Mouse (Mus musculus) cortical plate, adult 2 months (tissue): ENCODE measurements around the gene Ntn3. TPM values are rescaled to one million over a fixed set of nuclear protein-coding genes. Genes with fewer than 3 reads are reported as not detected.

Experiments
- H3K27ac ChIP-seq: fragments of 200-500 bp; 2 replicates; pipeline ENCODE4 v1.5.1; 2012; ENCODE audit warnings: low read length, control low read depth, inconsistent platforms; ENCODE audit not compliant: insufficient read depth
- H3K4me1 ChIP-seq: fragments of 200-500 bp; 2 replicates; pipeline ENCODE4 v1.6.1; 2011; ENCODE audit warnings: low read length; ENCODE audit not compliant: control insufficient read depth, insufficient read depth
- H3K4me3 ChIP-seq: fragments of 200-500 bp; 2 replicates; pipeline ENCODE4 v1.5.1; 2011; ENCODE audit warnings: mild to moderate bottlenecking, low read length, control low read depth; ENCODE audit not compliant: insufficient read depth
- CTCF ChIP-seq: fragments of 200-500 bp; IDR thresholded peaks from 2 replicates; pipeline ENCODE4 v1.5.1; 2011; ENCODE audit warnings: mild to moderate bottlenecking, control low read depth, low read length; ENCODE audit not compliant: insufficient read depth; ENCODE audit errors: extremely low read depth
- POLR2A ChIP-seq: fragments of 200-500 bp; IDR thresholded peaks from 2 replicates; pipeline ENCODE4 v1.6.1; 2011; ENCODE audit warnings: mild to moderate bottlenecking, low read length, control low read depth; ENCODE audit not compliant: insufficient read depth; ENCODE audit errors: extremely low read depth
- polyA plus RNA-seq: library from polyadenylated mRNA; depleted of rRNA; stranded (reverse); fragments of >200 nt; gene quantifications from 2 replicates; pipeline ENCODE4 v1.2.3, GENCODE M21; 2012; rRNA removed

Gene Ntn3
- polyA plus RNA-seq = 5.5 and 6.8 TPM in 2 replicates

DNA sequence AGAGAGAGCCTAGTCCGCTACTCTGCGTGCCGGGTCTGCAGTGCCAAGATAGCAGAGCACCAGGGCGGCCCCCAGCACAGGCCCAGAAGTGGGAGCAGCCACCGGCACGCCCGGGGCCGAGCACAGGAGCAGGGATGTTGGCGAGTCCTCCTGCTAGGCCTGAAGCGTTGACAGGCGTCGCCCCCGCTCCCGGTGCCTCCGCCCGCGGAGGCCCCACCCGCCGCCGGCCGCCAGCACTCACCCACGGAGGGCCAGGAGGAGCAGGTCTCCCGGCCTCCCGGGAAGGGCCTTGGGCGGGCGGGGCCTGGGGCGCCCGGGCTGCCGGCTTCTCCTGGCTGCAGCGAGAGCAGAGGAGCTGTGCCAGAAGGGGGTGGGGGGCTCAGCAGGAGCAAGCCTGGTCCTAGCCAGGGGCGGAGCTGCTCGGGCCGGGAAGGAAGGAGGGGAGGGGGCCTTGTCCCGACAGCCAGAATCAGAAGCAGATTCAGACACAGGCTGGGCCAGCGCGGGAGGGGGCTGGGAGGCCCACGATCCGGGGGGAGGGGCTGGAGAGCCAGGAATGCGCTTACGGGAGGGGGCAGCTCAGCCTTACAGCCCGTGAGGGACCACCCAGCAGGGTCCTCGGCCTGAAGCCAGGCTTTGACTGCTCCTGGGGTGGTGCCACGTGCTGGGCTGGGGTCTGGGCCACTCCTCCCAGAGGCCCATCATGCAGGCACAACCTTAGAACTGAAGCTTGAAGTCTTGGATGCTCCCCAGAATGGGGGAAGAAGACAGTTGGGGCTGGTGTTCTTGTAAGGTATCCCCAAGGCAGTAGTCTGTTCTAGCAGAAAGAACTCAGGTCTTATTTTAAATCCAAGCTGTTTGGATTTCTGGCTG is at the start of gene Ntn3:
Ntn3 (minus strand) TSS at position 489 of the 873 bp plus-strand sequence.
- Histone ChIP-seq H3K4me3 (peak within 1 kb of the TSS; percentile 31), H3K27ac (peak within 1 kb of the TSS; percentile 94), H3K4me1 (peaks cover 10% of the 10 kb centered on the region)
- TF ChIP-seq POLR2A (no peak), CTCF (no peak)

DNA sequence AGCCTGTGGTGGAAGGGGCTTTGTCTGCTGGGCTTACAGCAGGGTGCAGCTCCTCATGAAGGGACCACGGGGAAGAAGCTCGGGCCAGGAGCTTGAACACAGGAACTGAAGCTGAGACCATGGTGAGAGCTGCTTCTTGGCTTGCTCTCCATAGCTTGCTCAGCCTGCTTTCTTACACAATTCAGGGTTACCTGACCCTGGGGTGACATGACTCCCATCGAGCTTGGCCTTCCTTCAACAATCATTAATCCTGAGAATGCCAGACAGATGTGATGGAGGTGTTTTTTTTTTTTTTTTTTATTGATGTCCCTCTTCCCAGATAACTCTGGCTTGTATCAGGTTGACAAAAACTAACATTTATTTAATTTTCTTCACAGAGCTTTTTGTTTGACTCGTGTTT is 49.6 kb upstream of the Ntn3 start:
- Histone ChIP-seq H3K27ac (no peak overlapping the region), H3K4me1 (no peaks in the 10 kb centered on the region), H3K4me3 (no peak overlapping the region)
- TF ChIP-seq POLR2A (no peak), CTCF (no peak)

DNA sequence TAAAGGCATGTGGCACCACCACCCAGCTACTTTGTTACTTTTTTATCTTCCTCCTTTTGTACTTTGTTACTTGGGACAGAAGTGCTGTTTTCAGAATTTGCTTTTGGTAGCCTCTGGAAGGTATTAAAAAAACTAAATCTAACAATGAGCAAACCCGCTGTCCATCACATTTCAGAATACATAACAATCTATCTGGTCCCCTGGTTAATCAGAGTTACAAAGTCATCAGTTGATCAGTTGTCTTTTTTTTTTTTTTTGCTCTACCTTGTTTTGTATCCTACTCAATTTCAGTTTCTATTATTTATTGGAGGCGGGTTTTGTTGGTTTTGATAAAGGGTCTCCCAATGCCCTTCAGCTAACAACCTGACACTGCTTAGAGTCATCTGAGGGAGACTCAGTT is 43.0 kb upstream of the Ntn3 start:
- no peak overlapping the region; the same call in 1 of the 2 replicates for H3K4me3 ChIP-seq
- no peak for TF ChIP-seq POLR2A
- no peak for TF ChIP-seq CTCF
- H3K4me1 ChIP-seq = 0 out of 2 replicates have a peak, but pooled peaks cover 3% of the 10 kb centered on the region
- no peak overlapping the region for H3K27ac ChIP-seq

DNA sequence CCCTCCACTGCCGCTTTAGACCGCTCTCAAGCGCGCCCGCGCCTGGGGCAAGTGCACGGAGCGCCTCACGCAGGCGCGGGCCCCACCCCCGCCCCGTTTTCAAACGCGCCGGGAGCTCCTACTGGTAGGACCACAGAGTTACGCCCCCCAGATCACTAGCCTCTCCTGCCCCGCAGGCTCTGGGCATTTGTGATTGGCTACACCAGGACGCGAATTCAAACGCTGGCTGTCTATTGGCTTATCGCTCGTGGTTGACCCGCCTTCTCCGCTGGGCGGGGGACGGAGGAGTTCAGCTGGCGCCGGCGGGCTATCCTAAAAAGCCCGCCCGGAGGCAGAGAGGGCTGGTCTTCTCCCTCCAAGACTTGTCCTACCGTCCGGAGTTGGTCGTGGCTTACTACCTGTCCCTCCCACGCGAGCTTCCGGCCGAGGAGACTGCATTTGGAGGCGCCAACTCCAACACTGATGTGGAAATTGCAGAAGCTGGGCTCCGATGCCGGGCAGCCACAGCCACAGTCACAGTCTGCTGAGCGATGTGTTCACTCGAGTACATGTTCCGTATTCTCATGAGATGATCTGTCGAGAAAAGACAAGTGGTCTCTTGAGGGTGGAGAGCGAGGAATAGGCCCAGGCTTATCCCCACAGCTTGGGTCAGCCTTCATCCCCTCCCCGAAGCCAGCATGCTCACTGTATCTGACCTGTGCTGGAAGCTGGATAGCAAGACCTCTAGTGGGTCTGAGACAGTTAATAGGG is 42.2 kb upstream of the Ntn3 start, which contains the start of gene Ccnf:
Ccnf (minus strand) TSS at position 165 of the 750 bp plus-strand sequence.
- H3K4me1 ChIP-seq = 0 out of 2 replicates have a peak, but pooled peaks cover 3% of the 10 kb centered on the region
- peak within 1 kb of the TSS; percentile 47 for H3K4me3 ChIP-seq
- H3K27ac ChIP-seq = no peak within 1 kb of the TSS
- peak; percentile 45; the same call in 1 of the 2 replicates for TF ChIP-seq POLR2A
- no peak for TF ChIP-seq CTCF

DNA sequence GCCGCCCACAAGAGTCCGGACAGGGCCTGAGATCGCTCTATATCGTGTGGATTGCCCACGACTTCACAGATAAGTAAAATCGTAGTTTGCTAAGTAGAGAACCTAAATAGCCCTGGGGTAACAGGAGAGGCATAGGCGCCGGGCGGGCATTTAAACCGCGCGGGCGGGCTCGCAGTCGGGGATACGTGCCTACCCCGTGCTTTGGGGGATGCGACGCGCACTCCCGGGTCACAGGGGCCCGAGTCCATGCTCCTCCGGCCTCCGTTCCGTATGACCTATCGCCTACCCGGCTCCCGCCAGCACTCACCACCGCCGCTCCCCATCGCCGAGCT is 41.6 kb upstream of the Ntn3 start:
- H3K27ac ChIP-seq = no peak overlapping the region
- no peak for TF ChIP-seq CTCF
- TF ChIP-seq POLR2A = no peak
- 0 out of 2 replicates have a peak, but pooled peaks cover 3% of the 10 kb centered on the region for H3K4me1 ChIP-seq
- H3K4me3 ChIP-seq = peak overlapping the region; percentile 47

DNA sequence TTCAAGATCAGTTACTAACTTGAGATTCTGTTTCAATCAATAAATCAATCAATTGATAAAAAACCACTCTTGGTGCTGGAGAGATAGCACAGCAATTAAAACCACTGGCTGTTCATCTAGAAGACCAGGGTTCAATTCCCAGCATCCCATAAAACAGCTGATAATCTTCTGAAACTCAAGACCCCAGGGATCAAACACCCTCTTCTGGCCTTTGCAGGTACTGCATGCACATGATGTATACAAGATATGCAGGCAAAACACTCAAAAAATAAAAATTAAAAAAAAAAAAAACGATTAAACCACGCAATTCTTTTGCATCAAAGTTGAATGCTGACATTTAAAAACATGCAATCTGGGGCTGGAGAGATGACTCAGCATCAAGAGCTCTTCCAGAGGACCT is 39.3 kb upstream of the Ntn3 start:
- Histone ChIP-seq H3K4me3 (no peak overlapping the region), H3K4me1 (0 out of 2 replicates have a peak, but pooled peaks cover 3% of the 10 kb centered on the region), H3K27ac (no peak overlapping the region)
- TF ChIP-seq POLR2A (no peak), CTCF (no peak)

DNA sequence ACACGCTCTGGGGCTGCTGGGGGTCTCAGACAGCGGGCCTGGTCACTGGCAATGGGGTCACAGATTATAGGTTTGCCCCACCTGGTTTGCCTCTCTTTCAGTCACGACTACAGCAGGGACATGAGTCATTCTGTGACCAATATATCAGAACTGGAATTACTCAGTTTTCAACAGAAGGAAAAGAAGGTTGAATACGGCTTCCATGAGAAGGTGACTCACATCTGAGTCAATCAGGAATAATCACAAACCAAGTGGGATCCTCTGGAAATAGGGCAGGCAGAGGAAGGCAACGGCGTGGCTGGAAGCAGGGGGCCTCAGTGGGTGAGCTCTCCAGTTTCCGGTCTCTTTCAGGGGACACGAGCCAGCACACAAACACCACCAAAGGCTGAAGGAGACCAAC is 34.7 kb upstream of the Ntn3 start:
- TF ChIP-seq CTCF = no peak
- no peak for TF ChIP-seq POLR2A
- H3K27ac ChIP-seq = 0 out of 2 replicates have a peak overlapping the region, but pooled peaks have one; percentile 2
- no peaks in the 10 kb centered on the region for H3K4me1 ChIP-seq
- no peak overlapping the region for H3K4me3 ChIP-seq

DNA sequence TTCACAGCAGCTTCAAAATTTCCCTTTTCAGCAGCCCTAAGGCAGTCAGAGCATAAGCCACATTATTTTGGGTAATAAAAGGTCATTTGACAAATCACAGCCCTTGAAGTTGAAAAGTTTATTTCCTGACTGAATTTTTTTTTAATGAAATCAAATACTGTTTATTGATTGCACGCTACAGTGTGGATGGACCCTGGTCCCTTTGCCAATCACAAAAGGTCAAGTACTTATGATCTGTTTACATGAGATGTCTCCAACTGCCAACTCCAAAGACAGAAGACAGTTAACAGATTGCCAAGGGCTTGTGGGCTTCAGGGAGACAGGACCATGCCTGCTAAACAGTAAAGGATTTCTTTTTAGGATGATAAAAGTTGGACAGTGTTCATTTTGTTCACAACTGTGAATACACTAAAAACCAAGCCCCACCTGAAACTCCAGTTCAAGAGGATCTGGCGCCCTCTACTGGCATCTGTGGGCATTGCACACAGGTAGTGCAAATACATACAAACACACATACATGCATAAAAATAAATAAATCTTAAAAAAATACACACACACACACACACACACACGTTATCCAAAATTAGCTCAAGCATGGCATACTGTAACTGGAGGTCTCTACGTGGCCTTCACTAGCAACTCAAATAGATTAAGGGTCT is 34.1 kb upstream of the Ntn3 start:
- TF ChIP-seq CTCF = peak; percentile 51
- TF ChIP-seq POLR2A = no peak
- Histone ChIP-seq H3K4me3 (no peak overlapping the region), H3K27ac (no peak overlapping the region), H3K4me1 (no peaks in the 10 kb centered on the region)

DNA sequence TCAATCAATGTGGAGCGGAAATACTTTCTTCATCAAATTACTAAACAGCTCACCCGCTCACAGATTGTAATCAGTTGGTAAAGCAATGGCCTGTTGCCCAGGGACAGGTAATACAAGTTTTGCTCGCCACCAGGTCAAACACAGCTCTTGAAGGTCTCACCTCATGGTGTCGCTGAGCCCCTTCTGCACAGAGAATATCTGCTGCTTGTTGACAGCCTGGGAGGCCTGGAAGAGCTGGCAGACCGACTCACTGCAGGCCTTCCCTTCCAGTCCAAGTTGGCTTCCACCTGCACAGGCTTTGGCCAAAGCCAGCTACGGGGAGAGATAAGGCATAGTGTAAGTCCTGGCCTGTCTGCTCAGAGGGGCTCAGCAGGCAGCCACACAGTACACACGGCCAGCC is 27.6 kb upstream of the Ntn3 start:
- no peak for TF ChIP-seq CTCF
- TF ChIP-seq POLR2A = no peak
- Histone ChIP-seq H3K4me3 (no peak overlapping the region), H3K4me1 (no peaks in the 10 kb centered on the region), H3K27ac (no peak overlapping the region)

DNA sequence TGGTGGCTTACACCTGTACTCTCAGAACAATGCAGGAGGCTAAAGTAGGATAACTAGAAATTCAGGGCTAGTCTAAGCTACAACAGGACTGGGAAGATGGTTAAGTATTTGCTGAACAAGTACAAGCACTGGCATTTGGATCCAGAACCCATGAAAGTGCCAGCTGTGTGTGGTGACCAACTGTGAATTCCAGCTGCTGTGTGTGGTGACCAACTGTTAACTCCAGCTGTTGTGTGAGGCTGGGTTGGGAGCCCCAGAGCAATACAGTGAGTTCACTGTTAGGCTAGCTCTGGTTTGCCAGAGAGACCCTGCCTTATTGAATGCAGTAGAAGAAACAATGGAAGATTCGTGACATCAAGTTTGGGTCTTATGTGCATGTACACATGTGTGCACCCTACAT is 27.1 kb upstream of the Ntn3 start:
- H3K4me1 ChIP-seq = no peaks in the 10 kb centered on the region
- H3K4me3 ChIP-seq = no peak overlapping the region
- TF ChIP-seq CTCF (no peak), POLR2A (no peak)
- no peak overlapping the region for H3K27ac ChIP-seq
